Mouse (Mus musculus): ENCODE measurements at regions not wholly inside any gene's neighbourhood (a gene's known extent, or its start where the extent isn't known, plus 50 kb on each side); places are given as distances from the start of the nearest gene placed in this dataset.
A peak's percentile ranks its signal among the peaks of the same experiment; 100 is the strongest.

DNA sequence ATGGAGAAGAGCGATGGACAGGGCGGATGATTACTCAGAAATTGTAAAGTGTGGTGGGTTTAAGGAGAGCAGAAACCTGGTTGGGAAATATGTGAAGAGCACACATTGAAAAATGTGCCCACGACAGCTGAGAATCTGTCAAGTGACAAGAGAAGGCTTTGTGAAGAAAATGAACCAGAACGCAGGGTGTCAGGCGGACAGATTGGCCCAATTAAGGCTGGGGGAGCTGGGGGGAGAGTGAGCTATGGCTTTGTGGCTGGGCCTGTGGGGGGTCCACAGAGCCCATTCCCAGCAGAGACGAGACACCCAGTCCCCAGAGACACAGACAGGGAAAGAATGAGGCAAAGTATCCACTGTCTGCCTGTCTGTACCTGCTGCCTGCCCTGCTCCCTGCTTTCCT lies 153.3 kb downstream of the Shq1 start:
- Histone ChIP-seq H3K36me3 (ENCODE audit: control insufficient read depth, insufficient read depth, low read length, poor library complexity, severe bottlenecking) (no peaks in the 10 kb centered on the region), H3K27me3 (ENCODE audit: control insufficient read depth, insufficient read depth, low read length, poor library complexity, severe bottlenecking) (no peaks in the 10 kb centered on the region)
- DNase-seq (ENCODE audit: low read depth, low spot score): no peak

DNA sequence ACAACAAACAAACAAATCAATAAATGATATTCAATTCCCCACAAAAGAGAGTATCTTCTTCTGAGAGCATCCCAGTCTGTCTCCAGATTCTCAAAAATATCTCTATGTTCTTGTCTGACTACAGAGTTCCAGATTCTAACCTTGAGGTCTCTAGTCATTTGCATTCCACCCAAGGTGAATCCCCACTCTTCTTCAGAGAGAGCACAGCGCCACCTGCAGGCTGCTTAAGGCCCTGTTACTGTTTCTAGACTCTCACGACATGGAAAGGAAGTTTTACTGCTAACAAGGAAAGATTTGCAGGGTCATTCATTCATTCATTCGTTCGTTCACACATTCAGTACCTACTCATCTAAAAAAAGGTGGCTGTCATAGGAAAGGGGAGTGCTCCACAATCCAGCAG lies 158.3 kb downstream of the Shq1 start:
- Histone ChIP-seq H3K36me3 (ENCODE audit: control insufficient read depth, insufficient read depth, low read length, poor library complexity, severe bottlenecking) (no peaks in the 10 kb centered on the region), H3K27me3 (ENCODE audit: control insufficient read depth, insufficient read depth, low read length, poor library complexity, severe bottlenecking) (no peaks in the 10 kb centered on the region)
- DNase-seq (ENCODE audit: low read depth, low spot score): peak; percentile 70

DNA sequence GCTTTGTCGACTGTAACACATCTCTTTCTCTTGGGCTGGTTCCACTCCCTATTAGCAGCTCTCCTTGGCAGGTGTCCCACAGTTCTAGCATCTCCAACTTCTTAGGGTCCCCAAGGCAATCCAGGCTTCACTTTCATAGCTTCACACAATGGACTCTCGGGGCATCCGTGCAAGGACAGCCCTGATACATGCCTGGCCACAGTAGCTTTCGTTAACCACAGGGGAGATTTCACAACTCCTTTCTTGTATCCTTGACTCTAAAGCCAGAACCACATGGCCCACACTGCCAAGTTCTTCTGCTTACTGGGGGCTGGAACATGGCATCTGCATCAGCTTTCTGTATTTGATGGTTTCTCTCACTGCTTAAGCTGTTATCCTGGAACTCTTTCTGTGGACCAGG lies 160.3 kb downstream of the Shq1 start:
- H3K27me3 ChIP-seq (ENCODE audit: control insufficient read depth, insufficient read depth, low read length, poor library complexity, severe bottlenecking): no peaks in the 10 kb centered on the region
- H3K36me3 ChIP-seq (ENCODE audit: control insufficient read depth, insufficient read depth, low read length, poor library complexity, severe bottlenecking): no peaks in the 10 kb centered on the region
- DNase-seq (ENCODE audit: low read depth, low spot score): no peak

DNA sequence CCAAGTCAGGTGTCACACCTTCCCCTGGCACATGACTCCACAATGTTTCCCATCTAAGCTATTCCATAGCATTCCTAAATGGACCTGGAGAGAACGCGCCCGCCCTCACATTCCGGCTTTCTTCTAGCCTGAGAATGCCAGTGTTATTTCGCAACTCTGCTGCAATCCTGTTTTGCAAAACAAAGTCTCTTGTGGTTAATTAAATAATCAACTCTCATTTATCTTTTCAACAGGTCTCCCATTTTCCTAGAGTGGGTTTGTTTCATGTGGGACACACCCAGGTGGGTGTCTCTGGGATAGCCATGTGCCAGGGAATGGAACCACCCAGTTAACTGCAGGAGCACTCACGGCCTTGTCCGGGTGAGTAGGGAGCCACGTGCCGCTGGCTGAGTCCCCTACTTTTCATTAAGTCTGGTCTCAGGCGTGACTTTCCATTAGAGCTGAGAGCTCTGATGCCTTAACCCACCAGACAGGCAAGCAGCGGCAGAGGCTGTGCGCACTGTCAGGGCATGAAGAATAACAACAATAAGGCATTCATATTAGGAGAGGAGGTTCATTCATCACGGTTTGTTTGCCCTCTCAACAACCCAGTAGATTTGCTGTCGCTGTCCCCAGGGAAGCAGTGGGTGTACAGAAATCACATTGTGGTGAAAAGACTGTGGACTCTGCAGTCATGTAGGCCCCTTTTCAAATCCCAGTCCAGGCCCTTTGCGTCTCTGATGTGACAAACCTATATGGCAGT lies 165.3 kb downstream of the Shq1 start:
- H3K36me3 ChIP-seq (ENCODE audit: control insufficient read depth, insufficient read depth, low read length, poor library complexity, severe bottlenecking): no peaks in the 10 kb centered on the region
- H3K27me3 ChIP-seq (ENCODE audit: control insufficient read depth, insufficient read depth, low read length, poor library complexity, severe bottlenecking): no peaks in the 10 kb centered on the region
- no peak for DNase-seq (ENCODE audit: low read depth, low spot score)

DNA sequence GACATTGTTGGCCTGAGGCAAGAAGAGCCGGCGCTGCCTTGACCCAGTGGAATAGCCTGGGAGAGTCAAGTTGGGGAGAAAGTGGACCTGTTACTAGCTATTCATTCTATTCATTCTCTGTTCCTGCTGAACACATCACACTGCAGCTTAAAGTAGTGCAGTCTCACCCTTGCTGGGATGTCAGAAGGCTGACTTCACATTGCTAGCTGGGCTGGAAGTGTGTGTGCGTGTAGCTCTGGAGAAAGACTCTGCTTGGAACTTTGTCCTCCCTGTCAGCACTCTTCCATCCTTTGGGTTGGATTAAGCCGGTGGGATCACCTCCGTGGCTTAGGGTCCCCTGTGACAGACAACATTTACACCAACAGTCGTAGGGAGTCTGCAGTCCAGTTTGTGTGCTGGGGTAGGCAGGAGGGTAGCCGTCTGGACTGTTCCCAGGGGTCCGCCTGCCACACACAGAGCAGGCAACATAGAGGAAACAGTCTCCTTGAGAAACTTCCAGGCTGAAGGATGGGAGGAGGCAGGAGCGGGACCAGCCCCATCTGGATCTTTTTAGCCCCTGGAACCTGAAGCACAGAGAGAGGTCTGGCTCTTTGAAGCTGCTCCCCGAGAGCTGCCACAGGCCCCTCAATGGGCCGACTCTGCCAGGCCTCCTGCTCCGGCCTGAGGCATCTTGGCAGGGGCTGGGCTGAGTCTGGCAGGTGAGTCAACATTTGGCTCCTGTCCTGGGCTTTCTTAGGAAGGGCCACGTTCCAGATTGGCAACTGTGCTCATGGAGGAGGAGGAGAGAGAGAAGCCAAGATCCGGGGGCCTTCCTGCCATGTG lies 167.8 kb downstream of the Shq1 start:
- no peak for DNase-seq (ENCODE audit: low read depth, low spot score)
- Histone ChIP-seq H3K36me3 (ENCODE audit: control insufficient read depth, insufficient read depth, low read length, poor library complexity, severe bottlenecking) (no peaks in the 10 kb centered on the region), H3K27me3 (ENCODE audit: control insufficient read depth, insufficient read depth, low read length, poor library complexity, severe bottlenecking) (no peaks in the 10 kb centered on the region)

DNA sequence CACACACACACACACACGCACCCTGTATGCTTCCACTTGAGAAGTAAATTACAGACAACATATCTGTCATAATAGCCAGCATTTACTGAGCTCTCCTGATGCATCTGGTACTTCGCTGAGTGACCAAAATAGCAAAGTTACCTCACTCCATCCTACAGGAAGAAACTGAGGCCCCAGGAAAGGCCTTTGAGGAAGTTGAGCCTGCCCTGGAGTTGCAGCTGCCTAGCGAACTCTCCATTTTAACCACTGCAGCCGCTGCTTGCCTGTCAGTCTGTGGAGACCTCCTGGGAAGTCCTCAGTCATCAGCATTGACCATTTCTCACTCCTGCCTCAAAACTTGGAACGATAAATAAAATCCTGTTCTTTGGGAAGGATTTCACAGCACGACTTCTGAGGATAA lies 168.8 kb downstream of the Shq1 start:
- no peaks in the 10 kb centered on the region for H3K27me3 ChIP-seq (ENCODE audit: control insufficient read depth, insufficient read depth, low read length, poor library complexity, severe bottlenecking)
- no peaks in the 10 kb centered on the region for H3K36me3 ChIP-seq (ENCODE audit: control insufficient read depth, insufficient read depth, low read length, poor library complexity, severe bottlenecking)
- DNase-seq (ENCODE audit: low read depth, low spot score): no peak

DNA sequence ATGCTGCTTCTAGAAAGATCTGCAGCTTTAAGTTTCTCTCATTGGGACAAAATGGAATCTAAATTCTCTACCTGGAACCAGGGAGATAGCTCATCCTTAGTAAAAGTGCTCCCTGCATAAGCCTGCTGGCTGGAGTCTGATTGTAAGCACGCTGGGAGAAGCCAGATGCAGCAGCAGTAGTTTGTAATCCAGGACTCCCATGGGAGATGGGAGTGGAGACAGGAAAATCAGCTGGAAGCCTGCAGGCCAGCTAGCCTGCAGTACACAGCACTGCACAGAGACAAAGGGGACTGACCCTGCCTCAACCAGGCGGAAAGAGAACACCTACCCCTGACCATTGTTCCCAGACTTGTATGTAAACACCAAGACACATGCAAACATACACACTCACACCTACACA lies 170.2 kb downstream of the Shq1 start:
- Histone ChIP-seq H3K36me3 (ENCODE audit: control insufficient read depth, insufficient read depth, low read length, poor library complexity, severe bottlenecking) (no peaks in the 10 kb centered on the region), H3K27me3 (ENCODE audit: control insufficient read depth, insufficient read depth, low read length, poor library complexity, severe bottlenecking) (no peaks in the 10 kb centered on the region)
- DNase-seq (ENCODE audit: low read depth, low spot score): no peak

DNA sequence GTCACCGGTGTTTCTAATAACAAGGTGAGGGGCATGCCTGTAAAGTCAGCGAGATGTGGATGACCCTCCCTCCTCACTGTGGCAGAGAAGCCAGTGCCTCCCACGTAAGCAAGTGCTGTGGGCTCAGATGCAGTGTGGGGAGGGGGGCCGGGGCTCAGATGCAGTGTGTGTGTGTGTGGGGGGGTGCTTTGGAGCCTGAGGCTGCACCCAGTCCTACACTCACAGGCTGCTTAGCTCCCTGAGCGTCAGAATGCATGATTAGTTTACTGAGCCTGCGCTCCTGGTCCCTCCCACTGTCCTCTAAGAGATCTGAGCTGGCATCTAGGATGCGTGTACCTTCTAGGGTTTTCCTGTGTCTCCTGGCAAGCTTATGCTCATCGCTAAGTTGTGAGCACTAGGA lies 170.9 kb downstream of the Shq1 start:
- H3K27me3 ChIP-seq (ENCODE audit: control insufficient read depth, insufficient read depth, low read length, poor library complexity, severe bottlenecking): no peaks in the 10 kb centered on the region
- no peak for DNase-seq (ENCODE audit: low read depth, low spot score)
- no peaks in the 10 kb centered on the region for H3K36me3 ChIP-seq (ENCODE audit: control insufficient read depth, insufficient read depth, low read length, poor library complexity, severe bottlenecking)

DNA sequence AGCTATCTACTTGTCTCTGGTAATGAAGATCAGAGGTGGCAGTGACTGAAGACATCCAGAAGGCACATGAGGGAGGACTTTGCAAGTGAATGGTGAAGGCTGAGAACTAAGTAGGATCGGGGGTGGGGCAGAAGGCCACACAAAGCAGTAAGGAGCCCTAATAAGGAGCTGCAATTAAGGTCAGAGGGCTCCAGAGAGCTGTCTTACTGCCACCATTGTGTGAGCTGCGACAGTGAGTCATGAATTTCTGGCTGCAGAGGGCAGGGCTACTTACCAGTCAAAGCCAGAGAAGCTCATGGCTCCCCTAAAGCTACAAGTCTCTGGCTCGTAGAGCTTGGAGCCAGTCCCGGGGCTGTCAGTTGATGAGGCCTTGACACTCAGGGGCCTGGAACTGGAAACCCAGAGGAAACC lies 172.1 kb downstream of the Shq1 start:
- Histone ChIP-seq H3K36me3 (ENCODE audit: control insufficient read depth, insufficient read depth, low read length, poor library complexity, severe bottlenecking) (no peaks in the 10 kb centered on the region), H3K27me3 (ENCODE audit: control insufficient read depth, insufficient read depth, low read length, poor library complexity, severe bottlenecking) (no peaks in the 10 kb centered on the region)
- DNase-seq (ENCODE audit: low read depth, low spot score): no peak

DNA sequence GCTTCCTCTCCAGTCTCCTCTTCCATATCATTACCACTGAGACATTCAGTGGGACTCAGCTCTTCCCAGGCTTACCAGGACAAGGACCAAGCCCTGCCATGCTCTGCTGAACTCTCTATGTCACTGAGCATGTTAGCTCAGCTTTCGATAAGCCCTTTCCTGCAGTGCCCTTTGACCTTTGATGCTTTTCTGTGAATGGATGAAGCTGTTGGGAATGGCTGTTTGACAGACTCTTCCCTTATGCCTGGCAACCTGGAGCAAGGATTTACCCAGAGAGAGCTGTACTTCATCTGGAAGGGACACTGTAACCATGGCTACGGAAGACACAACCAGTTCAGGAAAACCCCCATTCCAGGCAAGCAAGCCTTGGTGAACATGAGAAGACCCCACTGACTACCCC lies 172.8 kb downstream of the Shq1 start:
- no peak for DNase-seq (ENCODE audit: low read depth, low spot score)
- no peaks in the 10 kb centered on the region for H3K36me3 ChIP-seq (ENCODE audit: control insufficient read depth, insufficient read depth, low read length, poor library complexity, severe bottlenecking)
- H3K27me3 ChIP-seq (ENCODE audit: control insufficient read depth, insufficient read depth, low read length, poor library complexity, severe bottlenecking): no peaks in the 10 kb centered on the region

DNA sequence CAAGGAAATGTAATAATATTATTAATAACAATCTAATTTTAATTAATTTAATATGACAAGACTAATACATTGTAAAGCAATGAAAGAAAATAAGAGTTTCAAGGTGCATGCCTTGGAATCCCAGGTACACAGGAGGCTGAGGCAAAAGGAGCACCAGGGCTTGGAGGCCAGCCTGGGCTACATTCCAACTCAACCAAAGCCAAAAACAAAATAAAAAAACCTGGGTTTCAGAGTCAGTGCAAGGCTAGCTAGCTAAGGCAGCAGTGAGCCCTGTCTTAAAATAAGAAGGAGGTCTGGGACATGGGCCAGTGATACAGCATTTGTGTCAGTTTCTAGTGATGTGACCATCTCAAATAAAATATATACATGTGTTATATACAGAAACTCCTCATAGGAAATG lies 174.8 kb downstream of the Shq1 start:
- no peak for DNase-seq (ENCODE audit: low read depth, low spot score)
- Histone ChIP-seq H3K27me3 (ENCODE audit: control insufficient read depth, insufficient read depth, low read length, poor library complexity, severe bottlenecking) (no peaks in the 10 kb centered on the region), H3K36me3 (ENCODE audit: control insufficient read depth, insufficient read depth, low read length, poor library complexity, severe bottlenecking) (no peaks in the 10 kb centered on the region)

DNA sequence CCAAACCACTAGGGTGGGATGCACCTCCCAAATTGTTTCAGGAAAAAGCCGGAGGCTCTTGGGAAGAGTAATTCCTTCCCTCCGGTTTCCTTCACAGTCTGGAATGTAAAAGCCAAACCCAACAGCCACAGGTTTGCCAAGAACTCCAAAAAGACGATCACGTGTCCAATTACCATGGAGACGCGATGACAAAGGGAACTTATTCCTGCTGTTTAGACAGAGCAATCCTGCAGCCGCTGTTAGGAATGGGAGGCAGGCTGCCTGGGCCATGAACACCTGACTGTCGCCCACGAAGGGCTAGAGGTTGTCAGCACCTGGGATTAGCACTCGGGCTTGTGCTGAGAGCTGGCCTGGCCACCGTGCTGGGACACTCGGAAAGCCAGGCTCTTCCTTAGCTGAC lies 175.8 kb downstream of the Shq1 start:
- Histone ChIP-seq H3K36me3 (ENCODE audit: control insufficient read depth, insufficient read depth, low read length, poor library complexity, severe bottlenecking) (no peaks in the 10 kb centered on the region), H3K27me3 (ENCODE audit: control insufficient read depth, insufficient read depth, low read length, poor library complexity, severe bottlenecking) (no peaks in the 10 kb centered on the region)
- no peak for DNase-seq (ENCODE audit: low read depth, low spot score)

DNA sequence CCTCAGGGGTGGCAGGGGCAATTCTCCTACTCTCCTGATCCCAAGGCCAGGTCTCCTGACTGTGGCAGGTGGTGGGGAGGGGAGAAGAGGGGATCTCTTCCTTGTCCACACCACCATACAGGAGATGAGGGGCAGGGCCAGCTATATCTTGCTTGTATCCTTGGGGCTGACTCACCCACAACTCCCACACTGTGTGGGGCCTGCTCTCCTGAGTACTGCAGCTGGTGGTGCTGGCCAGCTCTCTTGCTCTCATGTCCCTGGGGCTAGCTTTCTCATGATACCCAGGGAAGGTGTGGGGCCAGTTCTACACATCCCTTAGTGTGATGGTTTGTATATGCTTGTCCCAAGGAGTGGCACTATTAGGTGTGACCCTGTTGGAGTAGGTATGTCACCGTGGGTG lies 177.4 kb downstream of the Shq1 start:
- DNase-seq (ENCODE audit: low read depth, low spot score): no peak
- H3K36me3 ChIP-seq (ENCODE audit: control insufficient read depth, insufficient read depth, low read length, poor library complexity, severe bottlenecking): no peaks in the 10 kb centered on the region
- H3K27me3 ChIP-seq (ENCODE audit: control insufficient read depth, insufficient read depth, low read length, poor library complexity, severe bottlenecking): no peaks in the 10 kb centered on the region

DNA sequence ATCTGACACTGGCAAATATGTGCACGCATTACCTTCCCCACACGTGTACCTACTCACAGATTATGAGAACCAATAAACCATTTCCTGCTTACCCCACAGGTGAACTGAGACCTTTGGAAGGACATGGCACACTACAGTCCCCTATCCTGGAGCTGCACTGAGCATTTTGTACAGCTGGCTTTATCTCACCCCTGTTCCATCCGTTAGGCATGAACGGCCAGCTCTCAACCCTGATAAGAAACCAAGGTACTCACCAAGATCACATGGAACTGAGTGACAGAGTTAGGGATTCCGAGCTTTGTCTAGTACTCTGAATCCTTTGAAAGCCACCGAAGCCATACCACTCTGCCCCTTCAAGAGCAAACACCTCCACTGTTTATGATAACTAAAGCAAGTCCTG lies 179.1 kb downstream of the Shq1 start:
- no peak for DNase-seq (ENCODE audit: low read depth, low spot score)
- H3K36me3 ChIP-seq (ENCODE audit: control insufficient read depth, insufficient read depth, low read length, poor library complexity, severe bottlenecking): no peaks in the 10 kb centered on the region
- no peaks in the 10 kb centered on the region for H3K27me3 ChIP-seq (ENCODE audit: control insufficient read depth, insufficient read depth, low read length, poor library complexity, severe bottlenecking)

DNA sequence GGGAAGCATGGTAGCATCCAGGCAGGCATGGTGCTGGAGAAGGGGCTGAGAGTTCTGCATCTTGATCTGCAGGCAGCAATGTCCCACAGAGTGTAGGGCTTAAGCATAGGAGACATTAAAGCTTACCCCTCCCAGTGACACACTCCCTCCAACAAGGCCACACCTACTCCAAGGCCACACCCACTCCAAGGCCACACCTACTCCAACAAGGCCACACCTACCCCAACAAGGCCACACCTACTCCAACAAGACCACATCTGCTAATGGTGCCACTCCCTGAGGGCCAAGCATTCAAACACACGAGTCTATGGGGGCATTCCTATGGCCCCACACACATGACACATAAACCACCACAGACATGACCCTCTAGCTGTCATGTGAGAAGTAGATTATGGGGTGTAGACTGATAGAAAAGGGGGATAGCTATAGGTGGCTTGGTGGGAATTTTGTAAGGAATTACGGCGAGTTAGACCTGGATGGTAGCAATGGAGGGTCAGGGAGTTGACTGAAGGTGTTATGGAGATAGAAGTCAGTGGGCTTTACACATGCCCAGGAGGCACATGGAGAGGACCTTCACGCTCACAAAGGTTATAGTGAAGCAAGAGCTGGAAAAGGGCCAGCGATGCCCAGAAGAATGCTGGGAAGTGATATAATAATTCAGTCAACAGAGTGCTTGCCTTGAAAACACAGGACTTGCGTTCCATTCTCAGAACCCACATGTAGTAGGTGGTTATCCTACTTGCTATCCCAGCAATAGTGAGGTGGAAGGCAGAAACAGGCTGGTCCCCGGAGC lies 179.8 kb downstream of the Shq1 start:
- no peak for DNase-seq (ENCODE audit: low read depth, low spot score)
- Histone ChIP-seq H3K27me3 (ENCODE audit: control insufficient read depth, insufficient read depth, low read length, poor library complexity, severe bottlenecking) (no peaks in the 10 kb centered on the region), H3K36me3 (ENCODE audit: control insufficient read depth, insufficient read depth, low read length, poor library complexity, severe bottlenecking) (no peaks in the 10 kb centered on the region)
